Mouse (Mus musculus): Measurements from ENCODE around the gene Gnat1. TPM values are rescaled to one million over a fixed set of nuclear protein-coding genes. Genes with fewer than 3 reads are reported as not detected.

The Gnat1 gene
- polyA plus RNA-seq, 1 experiment = 0.06 TPM

GRCm38 (mm10) chr9:107675671-107676301, 3.7 kb downstream of the Gnat1 start:
- DNase-seq (ENCODE audit: low spot score) = peak; percentile 63

GRCm38 (mm10) chr9:107674609-107675429, 4.7 kb downstream of the Gnat1 start:
- DNase-seq (ENCODE audit: low spot score) = no peak

- no peak for DNase-seq (ENCODE audit: low spot score)
Observed at GRCm38 (mm10) chr9:107670259-107670658, 9.3 kb downstream of the Gnat1 start.

GRCm38 (mm10) chr9:107669480-107669945, 10.0 kb downstream of the Gnat1 start, which contains the start of gene Slc38a3:
Gene Slc38a3 (minus strand): TSS chr9:107669530.
- DNase-seq (ENCODE audit: low spot score) = no peak

DNA sequence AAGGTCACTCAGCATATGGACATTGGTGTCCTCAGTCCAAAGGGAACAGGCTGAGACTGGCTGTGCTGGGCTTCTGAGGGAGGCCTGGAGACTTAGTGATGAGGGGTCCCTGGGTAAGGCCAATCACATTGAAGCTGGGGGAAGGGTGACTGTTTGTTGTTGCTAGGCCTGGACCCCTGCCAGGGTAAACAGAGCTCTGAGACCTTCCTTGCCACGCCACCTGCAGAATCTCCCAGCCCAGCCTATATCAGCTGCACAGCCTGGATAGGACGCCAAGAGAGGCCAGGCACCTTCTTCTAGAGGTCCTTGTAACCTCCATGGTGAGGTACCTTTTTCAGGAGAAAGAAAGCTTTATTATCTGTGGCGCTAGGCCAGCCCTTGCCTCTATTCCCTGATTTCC, 10.6 kb downstream of the Gnat1 start:
- DNase-seq (ENCODE audit: low spot score) = no peak

- DNase-seq (ENCODE audit: low spot score) = no peak
Observed at GRCm38 (mm10) chr9:107668011-107668410, 11.5 kb downstream of the Gnat1 start.

- no peak for DNase-seq (ENCODE audit: low spot score)
Observed at GRCm38 (mm10) chr9:107667219-107667618, 12.3 kb downstream of the Gnat1 start.

DNA sequence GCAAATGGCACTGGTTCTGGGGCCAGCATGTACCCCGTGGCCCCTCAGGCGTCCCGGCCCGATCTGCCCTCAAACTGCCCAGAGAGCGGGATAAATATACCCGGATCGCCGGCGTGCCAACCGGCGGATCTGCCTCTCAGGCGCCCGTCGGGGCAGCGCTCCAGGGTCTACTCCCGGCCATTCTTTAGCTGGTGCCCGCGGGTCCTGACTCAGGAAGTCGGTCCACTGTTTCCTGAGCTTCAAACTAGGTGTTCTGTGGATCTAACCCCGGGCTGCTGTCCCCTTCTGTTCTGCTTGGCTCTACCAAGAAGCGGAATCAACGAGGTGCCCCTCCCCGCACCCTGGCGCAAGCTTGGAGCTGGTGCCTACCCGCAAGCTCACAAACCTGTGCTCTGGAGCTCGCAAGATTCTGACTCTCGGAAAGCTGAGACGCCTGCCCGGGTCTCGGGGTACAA, 12.7 kb downstream of the Gnat1 start:
- DNase-seq (ENCODE audit: low spot score) = no peak

DNA sequence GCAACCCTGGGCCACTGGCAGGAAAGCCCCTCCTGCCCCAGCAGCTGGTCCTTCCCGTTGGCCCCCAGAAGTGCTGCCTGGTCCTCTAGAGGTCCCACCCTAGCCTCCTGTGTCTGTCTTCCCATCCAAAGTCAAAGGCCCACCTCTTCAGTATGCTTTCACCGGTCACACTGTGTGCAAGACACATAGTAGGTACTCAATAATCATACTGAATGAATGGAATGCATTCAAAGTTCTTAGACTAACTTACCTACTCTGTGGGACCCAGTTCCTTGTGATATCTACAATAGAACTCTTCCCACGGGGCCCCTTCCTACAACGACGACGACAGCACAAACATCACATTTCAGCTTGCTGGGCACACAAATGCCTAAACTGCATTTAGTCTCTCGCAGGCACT, 14.2 kb downstream of the Gnat1 start:
- DNase-seq (ENCODE audit: low spot score) = no peak

- DNase-seq (ENCODE audit: low spot score) = no peak
Observed at GRCm38 (mm10) chr9:107663525-107663924, 16.0 kb downstream of the Gnat1 start.

- DNase-seq (ENCODE audit: low spot score) = no peak
Observed at GRCm38 (mm10) chr9:107662342-107662741, 17.2 kb downstream of the Gnat1 start.

- no peak for DNase-seq (ENCODE audit: low spot score)
Observed at GRCm38 (mm10) chr9:107660777-107661176, 18.7 kb downstream of the Gnat1 start.

GRCm38 (mm10) chr9:107659961-107660360, 19.6 kb downstream of the Gnat1 start:
- DNase-seq (ENCODE audit: low spot score) = no peak

- no peak for DNase-seq (ENCODE audit: low spot score)
Observed at GRCm38 (mm10) chr9:107659551-107659950, 20.0 kb downstream of the Gnat1 start.

DNA sequence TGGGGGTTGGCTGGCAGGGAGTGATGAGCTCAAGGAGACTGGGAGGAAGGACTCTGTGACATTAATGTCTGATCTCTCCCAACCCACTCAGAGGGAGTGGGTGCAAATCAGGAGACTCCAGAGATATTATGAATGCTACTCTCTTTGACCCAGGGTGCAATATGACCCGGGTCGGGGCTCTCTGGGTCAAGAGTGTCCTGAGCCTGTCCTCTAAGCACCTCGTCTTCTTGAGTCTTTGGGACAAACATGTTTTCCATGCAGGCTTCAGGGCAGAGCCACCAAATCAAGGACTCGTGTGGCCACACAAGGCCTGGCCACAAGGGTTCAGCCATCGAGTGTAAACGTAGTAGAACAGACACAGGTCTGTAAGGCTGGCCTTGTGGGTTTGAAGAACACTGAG, 21.4 kb downstream of the Gnat1 start:
- no peak for DNase-seq (ENCODE audit: low spot score)

GRCm38 (mm10) chr9:107657144-107657543, 22.4 kb downstream of the Gnat1 start:
- DNase-seq (ENCODE audit: low spot score) = no peak

DNA sequence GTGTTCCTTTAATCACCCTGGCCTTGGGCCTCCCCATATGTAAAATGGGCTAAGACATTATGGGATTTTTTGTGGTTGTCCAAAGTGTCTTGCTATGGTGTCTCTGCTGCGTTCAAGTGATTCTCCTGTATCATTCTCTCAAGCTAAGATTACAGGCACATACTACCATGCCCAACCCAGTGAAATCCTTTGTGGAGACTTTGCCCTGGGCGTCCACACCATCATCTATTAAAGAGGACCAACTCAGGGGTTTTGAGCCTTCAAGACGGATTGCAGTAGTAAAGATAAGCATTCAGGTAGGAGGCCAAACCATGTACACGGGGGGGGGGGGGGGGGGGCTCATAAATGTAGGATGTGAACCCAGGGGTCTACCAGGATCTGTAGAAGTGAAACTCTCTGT, 24.9 kb downstream of the Gnat1 start:
- no peak for DNase-seq (ENCODE audit: low spot score)

- DNase-seq (ENCODE audit: low spot score) = no peak
Observed at GRCm38 (mm10) chr9:107653474-107653873, 26.0 kb downstream of the Gnat1 start.

GRCm38 (mm10) chr9:107650708-107651481, 28.6 kb downstream of the Gnat1 start:
- DNase-seq (ENCODE audit: low spot score) = peak; percentile 16

GRCm38 (mm10) chr9:107650225-107650624, 29.3 kb downstream of the Gnat1 start:
- DNase-seq (ENCODE audit: low spot score) = no peak

DNA sequence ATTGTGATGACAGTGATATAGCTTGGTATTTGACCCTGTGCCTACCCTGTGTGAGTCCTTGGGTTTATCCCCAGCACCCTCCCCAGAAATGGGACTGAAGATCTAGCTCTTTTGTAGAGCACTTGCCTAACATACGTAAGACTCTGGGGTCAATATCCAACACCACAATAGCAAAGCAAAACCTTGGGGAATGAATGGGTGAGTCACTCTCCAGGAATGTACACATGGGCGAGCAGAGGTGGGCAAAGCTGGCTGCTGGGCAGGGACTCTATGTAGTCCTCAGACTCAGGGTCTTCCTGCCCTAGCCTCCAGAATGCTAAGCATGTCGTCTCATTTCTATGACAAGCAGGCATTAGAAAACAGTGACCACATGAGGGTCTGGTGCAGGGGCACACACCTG, 30.7 kb downstream of the Gnat1 start:
- DNase-seq (ENCODE audit: low spot score) = no peak

DNA sequence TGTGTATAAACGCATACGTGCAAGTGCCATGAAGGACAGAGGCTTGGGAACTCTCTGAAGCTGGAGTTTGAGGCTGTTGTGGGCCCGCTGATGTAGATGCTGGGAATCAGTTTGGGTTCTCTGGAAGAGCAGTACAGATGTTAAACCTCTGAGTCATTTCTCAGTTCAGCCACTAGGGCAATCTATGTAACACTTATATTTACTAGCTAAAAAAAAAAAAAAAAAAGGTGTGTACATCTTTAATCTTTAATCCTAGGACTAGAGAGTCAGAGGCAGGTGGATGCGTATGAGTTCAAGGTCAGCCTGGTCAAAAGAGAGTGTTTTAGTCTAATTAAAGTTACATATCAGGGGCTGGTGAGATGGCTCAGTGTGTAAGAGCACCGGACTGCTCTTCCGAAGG, 32.5 kb downstream of the Gnat1 start:
- DNase-seq (ENCODE audit: low spot score) = no peak
